Mouse (Mus musculus): ENCODE data around the gene Polr1e.
"Not testable (repeated sequence)": the region's sequence is repeated elsewhere in the genome, so short reads cannot be mapped to it uniquely, and the experiment has no call there.

Polr1e gene

DNA sequence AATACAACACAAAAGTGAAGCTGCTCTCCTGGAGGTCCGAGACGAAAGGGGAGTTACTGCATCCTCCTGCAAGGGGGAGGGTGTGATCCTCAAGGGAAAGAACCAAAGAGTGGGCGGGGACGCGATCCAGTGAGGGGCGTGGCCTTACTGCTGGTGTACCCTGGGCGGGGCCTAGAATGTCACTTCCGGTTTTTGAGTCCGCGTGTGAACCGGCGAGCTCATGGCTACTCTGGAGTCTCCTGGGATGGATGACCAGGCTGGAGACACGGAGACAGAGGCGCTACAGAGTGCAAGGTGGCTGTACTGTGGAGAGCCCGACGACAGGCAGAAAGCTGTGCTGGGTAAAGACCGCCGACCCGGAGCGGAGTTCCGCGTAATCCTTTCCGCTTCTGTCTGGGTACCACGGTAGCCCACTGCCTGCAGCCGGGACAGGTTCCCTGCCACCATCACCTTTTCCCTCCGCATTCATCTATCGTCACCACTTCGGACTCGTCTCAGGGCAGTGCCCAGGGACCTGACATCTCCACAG, at the start of gene Polr1e:
TSS of gene Polr1e (plus strand) at position 132 of the 529 bp plus-strand sequence.
- peak; percentile 95 to 96 for DNase-seq

DNA sequence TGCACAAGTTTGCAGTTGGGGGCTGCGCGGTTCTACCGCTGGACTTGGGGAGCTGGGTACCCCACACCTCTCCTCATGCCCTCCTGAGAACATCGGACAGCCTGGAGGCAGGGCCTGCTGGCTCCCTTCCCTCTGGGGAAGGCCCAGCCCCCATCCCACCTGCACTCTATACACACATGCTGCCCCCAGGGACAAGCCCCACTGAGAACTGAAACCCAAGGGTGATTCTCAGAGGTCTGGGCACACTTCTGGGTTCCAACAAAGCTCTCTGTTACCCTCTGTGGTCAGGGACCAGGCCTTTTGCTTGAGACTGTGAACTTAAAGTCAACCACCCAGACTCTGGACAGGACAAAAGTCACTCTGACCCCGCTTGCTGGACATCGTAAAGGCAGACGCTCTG, 48.3 kb upstream of the Polr1e start:
- DNase-seq = peak; percentile 76 to 78

DNA sequence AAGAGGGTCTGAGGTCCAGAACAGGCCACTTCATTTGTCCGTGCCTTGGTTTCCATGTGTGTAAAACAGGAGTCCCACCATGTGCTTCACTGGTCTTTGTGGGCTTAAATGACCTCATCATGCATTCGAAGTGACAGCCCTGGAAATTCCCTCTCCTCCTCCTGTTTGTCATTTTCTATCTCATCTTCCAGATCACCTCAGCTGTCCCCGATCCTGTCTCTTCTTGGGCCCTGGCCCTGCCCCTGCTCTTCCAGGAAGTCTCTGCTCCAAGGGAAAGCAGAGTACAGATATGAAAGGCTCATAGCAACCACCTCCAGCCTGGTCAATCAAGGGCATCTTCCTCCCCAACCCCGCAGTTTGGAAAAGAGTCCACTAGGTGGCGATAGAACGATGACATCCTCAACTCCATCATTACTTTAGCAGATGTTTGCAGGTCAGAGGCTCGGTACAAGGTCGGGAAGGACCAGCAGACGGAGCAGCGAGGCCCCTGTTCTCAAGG, 47.7 kb upstream of the Polr1e start:
- peak; percentile 77 to 79 for DNase-seq

DNA sequence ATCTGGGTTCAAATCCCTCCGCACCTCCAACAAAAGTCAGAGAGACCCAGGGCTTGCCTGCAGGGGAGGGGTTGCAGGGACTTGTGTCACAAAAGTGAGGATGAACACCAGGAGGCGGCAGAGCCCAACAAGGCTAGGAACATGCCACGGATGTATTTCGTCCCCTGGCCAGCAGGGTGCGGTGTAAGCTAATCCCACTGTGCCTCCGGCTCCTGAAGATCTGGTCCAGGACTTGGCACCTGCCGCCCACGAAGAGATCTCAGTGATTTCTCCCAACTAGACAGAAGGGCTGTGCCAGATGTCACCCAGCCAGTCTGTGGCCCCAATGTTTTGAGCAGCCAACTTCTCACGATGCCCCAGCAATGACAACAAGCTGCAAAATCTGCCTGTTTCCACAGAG, 44.9 kb upstream of the Polr1e start:
- peak; percentile 91 to 93 for DNase-seq

DNA sequence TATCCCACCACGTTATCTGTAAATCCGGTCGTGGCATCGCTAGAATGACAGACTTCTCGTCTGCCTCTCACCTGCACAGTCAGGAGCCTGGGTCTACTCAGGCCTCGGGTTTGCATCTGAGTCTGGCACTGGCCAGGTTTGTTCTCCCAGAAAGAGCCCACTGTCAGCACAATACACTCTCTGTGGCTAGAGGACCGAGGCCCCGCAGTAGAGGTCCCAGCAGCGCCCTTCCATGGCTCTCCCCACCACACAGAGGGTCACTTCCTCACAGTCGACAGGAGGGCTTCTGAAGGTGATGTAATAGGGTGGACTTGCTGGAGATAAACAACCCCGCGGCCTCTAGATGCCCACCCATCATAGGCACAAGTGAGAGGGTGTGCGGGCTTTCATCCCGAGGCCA, 44.5 kb upstream of the Polr1e start:
- DNase-seq = no peak

DNA sequence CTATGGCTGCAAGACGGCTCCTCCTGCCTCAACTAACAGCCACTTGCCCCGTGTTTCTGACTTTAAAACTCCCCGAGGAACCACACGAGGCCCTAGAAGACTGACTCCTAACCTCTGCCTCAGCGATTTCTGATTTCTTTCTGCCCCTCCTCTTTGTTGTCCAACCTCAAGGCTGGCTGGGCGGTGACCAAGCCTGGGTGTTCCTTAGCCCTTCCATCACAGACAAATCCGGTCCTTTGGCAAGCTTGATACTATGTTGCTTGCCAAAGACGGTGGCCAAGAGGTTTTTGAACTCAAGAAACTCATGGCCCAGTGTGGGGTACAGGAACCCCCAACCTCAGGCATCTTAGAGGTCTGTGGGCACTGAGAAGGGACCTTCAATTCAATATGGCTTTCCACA, 44.1 kb upstream of the Polr1e start:
- DNase-seq = no peak

DNA sequence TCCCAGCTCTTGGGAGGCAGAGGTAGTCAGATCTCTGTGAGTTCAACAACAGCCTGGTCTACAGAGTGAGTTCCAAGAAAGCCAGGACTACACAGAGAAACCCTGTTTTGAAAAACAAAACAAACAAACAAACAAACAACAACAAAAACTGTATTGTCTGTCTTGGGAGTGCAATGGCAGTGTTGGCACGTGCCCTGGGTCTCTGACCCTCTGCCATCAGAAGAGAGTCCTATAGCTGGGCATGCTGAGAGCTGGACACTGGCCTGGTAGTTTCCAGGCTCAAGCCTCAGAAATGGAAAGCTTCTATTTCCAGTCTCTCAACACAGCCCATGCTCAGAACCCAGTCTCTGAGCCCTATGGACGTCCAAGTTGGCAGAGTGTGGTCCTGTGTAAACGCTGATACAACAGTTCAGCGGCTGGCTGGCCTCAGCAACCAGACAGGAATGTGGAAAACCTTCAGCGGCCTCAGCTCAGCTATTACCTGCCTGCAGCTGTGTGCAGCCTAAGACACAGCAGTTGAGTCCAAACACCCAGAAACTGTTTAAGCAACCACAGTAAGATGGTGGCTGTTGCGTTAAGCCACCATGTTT, 42.3 kb upstream of the Polr1e start:
- no peak for DNase-seq

DNA sequence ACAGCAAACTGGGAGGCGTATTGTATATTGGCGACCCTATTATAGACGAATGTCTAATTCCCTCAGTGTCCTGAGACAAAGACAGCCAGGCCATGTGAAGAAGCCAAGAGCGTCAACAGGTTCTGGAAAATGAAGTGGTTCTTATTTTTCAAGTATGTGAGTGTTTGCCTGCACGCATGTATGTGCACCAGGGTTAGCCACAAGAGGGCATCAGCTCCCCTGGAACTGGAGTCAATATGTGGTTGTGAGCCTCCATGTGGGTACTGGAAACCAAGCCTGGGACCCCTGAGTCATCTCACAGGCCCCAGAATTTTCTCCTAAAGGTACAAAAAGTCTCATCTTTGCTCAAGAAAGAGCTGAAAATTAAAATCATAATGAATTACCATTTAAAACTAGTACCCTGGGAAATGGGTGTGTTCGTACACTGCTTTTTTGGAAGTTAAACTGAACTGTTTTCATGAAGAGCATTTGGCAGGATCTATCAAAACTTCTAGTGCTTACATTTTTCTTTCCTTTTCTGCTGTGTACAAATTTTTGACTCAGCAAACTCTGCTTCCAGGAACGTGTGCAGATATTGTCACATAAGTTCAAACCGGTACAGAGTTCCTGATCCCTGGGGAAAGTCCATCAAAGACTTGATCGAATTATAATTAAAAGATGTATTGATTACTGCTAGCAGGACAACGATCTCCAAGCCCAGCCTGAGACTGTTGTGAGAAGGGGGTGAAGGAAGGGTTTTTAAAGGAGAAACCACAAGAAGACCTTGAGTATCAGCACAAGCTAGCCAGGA, 41.3 kb upstream of the Polr1e start:
- no peak for DNase-seq

DNA sequence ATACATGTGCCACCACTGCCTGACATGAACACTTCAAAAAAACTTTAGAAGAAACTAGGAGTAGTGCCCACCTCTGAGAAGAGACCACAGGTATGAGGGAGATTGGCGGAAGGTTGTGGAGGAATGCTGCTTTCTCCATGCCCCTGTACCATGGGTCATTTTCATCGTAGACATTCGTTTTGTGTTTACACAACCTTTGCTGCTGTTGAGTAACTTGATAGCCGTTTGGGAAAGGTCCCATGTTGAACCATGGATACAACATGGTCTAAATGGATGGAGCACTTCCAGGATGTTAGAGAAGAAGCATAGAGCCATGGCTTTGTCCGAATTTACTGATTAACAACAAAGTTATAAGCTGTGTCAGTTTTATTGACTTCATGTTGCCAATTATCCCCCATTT, 40.2 kb upstream of the Polr1e start:
- DNase-seq = no peak

DNA sequence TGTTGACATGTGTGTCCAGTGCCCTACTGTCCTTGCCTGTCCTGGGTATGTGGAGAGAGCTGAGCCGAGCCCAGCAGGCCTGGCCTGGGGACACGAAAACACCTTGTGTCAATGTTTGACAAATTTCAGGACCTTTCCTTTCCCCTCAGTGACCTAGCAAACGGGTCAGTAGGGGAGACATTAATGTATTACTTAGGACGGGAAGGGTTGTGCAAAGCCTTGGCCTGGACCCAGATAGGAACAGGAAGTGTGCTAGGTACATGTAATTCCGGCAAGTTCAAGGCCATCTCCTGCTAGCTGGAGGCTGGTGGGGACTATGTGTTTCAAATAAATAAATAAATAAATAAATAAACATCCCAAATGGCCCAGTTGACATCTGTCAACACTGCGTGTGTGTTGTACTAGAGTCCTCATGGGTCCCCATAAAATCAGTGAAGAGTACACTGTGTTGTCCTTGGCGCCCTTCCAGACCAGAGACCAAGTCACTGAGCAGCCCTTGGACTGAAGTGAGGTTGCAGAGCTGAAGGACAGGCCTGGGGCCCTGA, 38.5 kb upstream of the Polr1e start:
- DNase-seq = no peak

DNA sequence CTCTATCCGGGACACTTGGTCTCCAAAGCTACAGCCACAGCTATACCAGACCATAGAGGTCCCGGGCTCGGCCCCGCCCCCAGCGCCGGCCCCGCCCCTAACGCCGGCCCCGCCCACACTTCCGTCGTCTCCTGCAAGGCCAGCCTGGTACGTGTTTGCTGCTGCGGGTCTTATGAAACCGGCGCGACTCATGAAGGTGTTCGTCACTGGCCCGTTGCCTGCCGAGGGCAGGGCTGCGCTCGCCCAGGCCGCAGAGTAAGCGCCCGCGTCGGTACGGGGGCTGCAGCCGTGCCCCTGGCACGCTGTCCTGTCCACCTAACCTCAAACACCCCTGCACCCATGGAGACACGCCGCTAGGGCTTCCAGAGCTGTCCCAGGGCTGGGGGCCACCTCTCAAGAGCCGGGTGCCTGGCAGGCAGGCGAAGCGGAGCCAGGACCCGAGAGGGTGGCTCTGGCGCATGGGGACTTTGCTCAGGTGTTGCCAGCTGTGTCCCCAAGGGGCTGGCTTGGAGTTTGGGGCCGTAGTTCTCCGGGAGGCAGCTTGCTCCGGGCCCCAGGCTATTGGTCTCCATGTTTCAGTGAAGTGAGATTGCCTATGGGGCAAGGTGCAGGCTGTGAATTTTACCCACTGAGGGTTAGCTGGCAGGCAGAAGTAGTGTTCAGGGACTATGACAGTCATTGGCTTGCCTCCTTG, 37.0 kb upstream of the Polr1e start, which contains the start of gene Grhpr:
TSS of gene Grhpr (plus strand) at position 116 of the 694 bp plus-strand sequence.
- peak; percentile 87 to 88 for DNase-seq

DNA sequence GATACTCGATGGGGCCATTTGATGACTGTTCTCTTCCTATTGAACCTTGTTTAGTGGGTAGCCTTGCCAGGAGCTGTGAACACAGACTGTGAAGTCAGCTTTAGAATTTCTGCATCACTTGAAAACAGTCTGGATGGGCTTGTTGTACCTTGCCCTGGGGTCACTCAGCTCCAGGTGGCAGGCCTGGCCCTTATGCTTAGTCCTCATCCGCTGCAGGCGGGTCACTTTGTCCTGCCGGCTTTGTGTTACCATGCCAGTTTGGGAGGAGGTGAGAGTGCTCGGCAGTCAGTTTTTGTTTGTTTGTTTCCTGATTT, 36.5 kb upstream of the Polr1e start:
- DNase-seq = no peak

DNA sequence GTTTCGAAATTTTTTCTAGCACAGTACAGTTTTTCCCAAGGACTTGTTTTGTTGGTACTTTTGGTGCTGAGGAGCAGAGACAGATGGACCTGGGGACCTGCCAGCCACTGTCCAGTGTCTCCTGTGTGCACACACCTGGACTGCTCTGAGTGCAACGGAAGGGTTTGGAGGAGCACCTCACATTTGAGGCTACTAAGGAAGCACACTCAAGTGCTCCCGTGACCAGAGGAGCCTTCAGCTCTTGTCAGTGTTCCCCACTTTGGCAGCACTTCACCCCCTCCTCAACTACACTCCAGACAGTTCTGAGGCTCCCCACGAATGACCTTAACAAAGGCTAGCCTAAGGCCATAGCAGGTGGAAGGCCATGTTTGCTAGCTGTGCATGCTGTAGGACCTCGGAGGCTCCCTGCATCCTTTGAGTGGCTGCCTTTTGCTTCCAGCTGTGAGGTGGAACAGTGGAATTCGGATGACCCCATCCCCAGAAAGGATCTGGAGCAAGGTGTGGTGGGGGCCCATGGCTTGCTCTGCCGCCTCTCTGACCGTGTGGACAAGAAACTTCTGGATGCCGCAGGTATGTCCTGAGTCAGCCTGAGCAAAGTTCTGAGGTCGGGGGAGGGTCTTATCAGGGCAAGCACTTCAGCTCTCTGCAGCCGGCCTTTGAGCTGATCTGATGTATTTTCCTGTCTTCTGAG, 35.8 kb upstream of the Polr1e start:
- no peak for DNase-seq

DNA sequence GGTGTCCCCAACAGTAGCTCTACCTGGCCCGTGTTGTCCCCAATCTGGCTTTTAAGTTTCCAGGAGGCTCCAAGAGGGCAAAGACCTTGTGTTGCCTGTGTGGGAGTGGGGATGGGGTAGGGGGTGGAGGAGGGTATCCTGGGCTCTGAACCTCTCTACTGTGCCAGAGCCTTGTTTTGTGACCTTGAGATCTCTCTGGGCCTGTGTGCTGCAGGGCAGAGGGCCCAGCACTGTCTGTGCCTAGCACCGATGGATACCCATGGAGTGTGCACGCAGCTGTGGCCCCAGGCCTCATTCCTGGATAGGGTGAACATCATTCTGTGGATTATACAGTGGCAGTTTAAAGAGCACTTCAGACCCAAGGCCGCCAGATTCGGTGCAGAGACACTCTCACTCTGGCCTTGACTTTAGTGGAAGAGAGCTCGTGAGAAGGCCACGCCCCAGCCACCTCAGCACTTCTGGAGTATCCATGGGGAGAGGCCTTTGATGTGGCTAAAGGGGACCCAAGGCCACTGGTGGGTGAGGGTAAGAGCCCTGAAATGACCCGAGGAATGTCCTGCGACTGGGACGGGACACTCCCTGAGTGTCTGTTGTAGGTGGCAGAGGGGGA, 35.1 kb upstream of the Polr1e start:
- DNase-seq = no peak

DNA sequence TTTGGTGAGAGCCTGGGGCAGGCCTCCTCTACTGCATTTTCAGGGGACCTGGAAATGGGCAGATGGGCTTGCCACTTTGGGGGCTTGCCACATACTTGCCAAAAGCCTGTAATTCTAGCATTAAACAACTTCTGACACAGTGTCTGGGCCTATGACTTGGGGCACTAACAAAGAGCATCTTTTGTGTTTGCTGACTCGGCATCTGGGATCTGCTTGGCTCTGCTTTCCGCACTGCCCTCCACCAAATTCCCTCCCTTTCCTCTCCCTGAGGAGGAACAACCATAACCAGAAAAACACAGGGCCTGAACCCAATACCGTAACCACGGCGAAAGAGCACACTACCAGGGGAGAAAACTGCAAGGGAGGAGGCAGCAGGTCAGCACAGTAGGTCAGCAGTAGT, 27.8 kb upstream of the Polr1e start:
- DNase-seq = no peak

DNA sequence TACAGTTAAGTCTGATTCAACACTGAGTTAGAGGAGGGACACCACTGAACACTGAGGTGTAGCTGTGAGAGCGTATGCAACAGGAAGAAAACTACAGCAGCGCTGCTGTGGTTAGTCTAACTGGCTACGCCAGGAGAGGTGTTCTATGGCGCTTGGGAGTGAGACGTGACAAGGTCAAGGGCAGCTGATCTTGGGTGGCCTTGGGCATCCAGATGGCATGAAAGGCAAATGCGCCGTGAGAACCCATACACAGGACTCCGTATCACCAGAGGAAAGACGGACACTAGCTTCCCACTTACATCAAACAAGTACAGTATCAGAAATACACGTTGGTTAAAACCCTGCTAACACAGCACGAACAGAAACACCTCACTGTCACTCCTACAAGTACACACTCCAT, 26.1 kb upstream of the Polr1e start:
- DNase-seq = not testable (repeated sequence)

DNA sequence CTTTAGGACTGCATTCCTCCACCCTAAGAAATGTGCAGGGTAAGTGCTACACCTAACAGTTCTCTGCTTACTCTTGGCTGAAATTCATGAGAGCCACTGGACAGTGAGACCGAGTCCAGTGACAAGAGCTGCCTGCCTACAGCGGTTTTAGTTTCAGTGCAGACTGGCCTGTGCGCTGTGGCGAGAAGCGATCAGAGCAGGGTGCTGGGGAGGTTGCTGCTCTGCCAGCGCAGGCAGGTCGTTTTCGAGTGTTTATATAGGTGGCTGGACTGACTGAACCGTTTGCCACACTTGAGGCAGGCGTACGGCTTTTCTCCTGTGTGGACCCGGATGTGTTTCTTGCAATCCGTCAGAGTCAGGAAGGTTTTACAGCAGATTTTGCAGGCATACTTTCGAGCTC, 25.2 kb upstream of the Polr1e start:
- not testable (repeated sequence) for DNase-seq

DNA sequence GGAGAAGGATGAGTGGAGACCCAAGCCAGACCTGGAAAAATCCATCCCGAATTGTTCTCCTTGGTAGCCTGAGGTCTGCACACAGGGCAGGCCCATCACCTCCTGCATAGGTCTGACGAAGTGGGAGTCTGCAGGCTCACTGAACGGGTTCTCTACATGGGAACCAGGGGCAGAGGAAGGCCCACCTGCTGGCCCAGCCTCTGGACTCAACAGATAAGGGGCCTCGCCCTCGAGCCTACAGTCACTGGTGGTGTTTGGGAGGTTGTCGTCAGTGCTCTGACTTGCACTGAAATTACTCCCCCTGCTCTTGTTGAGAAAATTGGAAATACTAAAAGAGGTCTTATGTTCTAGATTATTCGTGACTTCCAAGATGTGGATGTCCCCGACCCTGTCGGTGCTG, 24.5 kb upstream of the Polr1e start:
- no peak for DNase-seq

DNA sequence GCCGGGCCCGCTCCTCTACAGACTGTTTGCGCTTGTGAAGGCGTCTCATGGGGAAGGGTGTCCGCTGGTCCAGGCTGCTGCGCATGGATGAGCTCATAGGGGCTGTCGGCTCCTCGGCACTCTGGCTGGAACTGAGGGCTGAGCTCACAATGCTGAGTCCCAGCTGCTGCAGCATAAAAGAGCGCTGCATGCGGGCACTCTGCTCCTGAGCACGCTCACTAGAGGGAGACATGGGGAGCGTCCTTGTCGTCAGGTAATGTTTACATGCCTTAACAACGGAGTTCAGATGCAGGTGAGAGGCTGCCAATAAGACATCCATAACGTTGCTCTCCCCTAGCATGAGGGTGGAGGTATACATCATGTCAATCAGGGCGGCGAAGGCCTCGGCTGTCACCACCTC, 23.6 kb upstream of the Polr1e start:
- no peak for DNase-seq

DNA sequence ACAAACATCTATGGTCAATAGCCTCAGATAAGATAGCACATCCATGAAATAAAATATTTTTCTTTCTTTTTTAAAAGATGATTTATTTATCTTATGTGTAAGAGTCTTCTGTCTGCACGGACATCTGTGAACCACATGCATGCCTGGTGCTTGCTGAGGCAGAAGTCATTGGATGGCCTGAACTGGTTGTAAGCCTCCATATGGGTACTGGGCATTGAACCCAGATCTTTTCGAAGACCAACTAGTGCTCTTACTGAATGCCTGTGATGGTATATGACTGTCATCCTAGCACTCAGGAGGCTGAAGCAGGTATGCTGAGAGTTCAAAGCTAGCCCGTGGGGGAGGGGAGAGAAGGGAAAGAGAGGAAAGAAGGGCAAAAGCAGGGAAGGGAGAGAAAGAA, 20.3 kb upstream of the Polr1e start:
- no peak for DNase-seq

DNA sequence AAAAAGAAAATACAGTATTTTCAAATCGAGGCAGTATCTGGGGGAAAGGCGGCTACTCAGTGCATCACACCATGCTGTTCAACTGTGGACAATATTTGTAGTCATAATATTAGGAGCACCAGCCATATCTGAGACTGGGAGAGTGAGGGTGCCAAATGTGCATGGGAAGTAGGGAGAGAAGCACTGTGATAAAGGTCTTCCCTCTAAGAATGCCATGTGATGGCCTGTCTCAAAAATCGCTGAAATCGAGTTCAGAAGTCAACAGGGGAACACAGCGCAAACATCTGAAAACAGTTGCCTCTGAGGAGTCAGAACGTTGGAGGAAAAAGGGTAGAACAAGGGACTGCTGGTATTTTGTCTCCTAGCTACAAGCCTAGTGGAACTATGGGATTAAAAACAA, 18.4 kb upstream of the Polr1e start:
- DNase-seq = no peak

DNA sequence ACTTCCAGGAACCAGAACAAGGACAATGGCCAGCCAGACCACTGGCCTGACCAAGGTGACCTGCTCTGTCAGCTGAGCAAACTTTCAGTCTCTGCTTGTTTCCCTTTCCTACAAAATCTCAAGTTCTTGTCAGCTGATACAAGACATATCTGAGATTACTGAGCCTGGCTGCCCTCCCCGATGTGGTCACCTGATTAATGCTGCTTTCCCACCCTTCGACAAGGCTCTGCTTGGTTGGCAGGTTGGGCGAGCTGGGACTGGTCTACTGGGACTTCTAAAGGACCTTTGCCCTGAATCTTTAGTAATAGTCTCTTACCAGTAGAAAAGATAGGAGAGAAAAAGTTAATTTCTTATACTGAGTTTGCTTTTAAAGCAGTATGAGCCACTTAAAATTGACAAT, 12.9 kb upstream of the Polr1e start:
- DNase-seq = no peak
